Mouse (Mus musculus): Measurements from ENCODE around the gene Zfp629.
"Not testable (repeated sequence)": the region's sequence is repeated elsewhere in the genome, so short reads cannot be mapped to it uniquely, and the experiment has no call there.

The Zfp629 gene

GRCm38 (mm10) chr7:127614891-127615843 is at the start of gene Zfp629:
Gene Zfp629 (minus strand): TSS chr7:127615797.
- DNase-seq (ENCODE audit: low spot score in 2 of 2) = peak; percentile 83 to 84

DNA sequence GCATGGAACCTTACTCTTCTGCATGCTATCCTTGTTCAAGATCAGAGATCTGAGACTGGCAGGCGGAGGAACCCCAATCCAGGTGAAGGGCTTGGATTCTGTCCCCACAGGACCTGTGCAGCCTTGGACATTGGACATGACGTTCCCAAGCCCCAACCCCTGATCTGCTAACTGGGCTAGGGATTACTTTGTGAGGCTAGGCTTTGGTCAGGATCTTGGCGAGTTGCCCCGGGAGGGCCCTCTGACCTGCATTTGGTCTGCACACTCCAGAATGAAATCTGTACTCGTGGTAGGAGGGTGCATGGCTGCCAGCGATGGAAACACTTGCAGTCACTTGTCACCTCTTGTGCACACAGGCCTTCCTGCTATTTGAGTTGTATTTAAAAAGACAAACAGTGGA is 47.3 kb upstream of the Zfp629 start:
- DNase-seq (ENCODE audit: low spot score in 2 of 2) = no peak

GRCm38 (mm10) chr7:127661833-127662232 is 46.2 kb upstream of the Zfp629 start:
- DNase-seq (ENCODE audit: low spot score in 2 of 2) = no peak

- no peak for DNase-seq (ENCODE audit: low spot score in 2 of 2)
These were observed 45.3 kb upstream of the Zfp629 start for GRCm38 (mm10) chr7:127660882-127661281.

DNA sequence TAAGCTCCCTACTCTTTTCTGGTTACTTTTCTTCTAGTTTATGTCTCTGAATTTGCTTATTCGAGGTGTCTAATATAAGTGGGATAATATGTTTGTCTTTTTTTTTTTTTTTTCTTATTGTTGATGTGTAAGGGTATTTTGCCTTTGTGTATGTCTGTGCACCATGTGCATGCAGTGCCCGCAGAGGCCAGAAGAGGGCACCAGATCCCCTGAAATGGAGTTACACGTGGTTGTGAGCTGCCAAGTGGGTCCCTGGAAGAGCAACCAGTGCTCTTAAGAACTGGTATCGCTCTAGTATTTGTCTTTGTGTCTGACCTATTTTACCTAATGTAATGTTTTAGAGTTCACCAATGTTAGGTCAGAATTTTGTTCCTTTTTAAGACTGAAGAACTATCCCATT is 41.3 kb upstream of the Zfp629 start:
- DNase-seq (ENCODE audit: low spot score in 2 of 2) = peak in 1 of 2 experiments; percentile 7

DNA sequence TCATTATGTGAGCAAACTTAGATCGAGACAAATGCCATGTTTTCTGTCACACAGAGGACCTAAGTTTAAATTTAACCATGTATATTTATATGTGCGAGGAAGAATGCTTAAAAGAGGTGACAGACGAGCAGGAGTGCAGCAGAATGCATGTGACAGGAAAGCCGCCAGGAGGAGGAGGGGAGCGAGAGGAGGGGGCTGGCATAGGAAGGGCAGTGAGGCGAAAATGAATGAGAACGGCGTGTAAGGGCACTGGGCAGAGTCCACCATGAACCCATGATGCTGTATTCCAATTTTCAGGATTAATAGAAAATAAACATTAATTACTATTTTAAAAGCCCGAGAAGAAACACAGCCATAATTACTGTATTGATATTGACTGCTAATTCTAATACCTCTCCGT is 38.7 kb upstream of the Zfp629 start:
- no peak for DNase-seq (ENCODE audit: low spot score in 2 of 2)

DNA sequence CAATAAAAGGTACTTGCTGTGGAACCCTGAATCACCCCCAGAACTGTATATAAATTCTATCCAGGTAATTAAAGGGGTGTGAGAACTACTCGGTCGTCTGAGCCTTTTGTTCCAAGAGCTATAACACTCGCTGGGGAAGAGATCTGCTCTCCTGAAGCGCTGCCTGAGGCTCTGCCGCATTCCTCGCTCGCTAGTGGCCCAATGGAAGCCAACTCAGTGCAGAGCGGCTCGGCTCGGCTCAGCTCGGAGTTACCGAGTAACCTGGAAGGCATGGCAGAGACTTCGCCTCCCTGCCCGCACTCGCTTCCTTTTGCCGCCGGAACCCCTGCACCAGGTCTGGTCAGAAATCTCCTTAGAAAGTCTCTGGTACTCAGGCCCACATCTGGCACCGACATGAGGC is 36.5 kb upstream of the Zfp629 start:
- DNase-seq (ENCODE audit: low spot score in 2 of 2) = no peak

DNA sequence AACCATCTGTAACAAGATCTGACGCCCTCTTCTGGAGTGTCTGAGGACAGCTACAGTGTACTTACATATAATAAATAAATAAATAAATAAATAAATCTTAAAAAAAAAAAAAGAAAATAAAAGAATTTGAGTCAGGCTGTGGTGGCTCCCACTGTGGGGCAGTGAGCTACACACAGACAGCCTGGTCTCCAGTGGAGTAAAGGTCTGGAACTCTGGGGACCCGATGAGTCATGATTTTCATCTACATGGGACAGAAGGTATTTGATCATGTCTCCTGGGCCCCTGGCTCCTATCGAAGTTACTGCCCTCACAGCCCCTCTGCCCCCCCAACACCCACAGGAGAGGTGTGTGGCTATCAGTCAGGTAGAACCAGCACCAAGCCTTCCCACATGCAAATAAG is 36.0 kb upstream of the Zfp629 start:
- DNase-seq (ENCODE audit: low spot score in 2 of 2) = no peak

- no peak for DNase-seq (ENCODE audit: low spot score in 2 of 2)
These were observed 33.6 kb upstream of the Zfp629 start for GRCm38 (mm10) chr7:127649206-127649605.

DNA sequence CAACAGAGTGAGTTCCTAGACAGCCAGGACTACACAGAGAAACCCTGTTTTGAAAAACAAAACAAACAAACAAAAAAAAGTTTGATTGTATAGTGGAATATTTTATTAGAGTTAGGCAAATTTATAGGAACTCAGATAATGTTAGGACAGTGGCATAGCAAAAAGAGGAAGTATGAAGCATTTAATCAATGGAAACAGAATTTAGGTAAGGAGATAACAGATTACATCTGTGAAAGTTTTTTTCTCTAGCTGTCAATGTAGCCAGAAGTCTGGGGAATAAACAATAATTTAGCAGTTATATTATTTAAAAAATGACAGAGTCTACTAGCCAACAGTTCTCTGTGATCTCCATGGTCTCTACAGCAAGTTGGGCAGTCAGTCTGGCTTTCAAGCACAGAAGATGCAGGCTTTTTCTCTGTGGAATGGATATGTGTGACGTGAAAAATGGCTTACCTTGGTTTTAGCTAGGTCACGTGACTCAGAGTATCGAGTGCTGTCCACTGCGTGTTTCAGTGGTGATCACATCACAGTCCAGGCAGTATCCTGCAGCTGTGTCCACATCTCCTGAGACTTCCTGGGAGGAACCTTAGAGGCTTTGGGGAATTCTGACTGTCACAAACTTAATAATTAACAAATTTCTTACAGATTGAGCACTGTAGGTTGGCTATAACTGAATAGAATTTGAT is 33.1 kb upstream of the Zfp629 start:
- DNase-seq (ENCODE audit: low spot score in 2 of 2) = no peak

GRCm38 (mm10) chr7:127647576-127647975 is 32.0 kb upstream of the Zfp629 start:
- not testable (repeated sequence) for DNase-seq (ENCODE audit: low spot score in 2 of 2)

DNA sequence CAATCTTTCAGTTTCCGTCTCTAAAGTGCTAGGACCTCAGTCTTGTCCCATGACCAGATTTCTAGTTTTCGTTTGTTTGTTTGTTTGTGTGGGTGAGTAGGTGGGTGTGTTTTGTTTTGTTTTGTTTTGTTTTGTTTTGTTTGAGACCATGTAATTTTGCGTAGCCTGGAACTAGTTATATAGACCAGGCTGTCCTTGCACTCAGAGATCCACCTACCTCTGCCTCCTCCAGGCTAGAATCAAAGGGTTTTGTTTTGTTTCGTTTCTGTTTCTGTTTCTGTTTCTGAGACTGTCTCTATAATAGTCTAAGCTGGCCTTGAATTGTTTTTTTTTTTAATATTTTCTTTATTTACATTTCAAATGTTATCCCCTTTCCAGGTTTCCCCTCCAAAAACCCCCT is 30.8 kb upstream of the Zfp629 start:
- DNase-seq (ENCODE audit: low spot score in 2 of 2) = no peak

- no peak for DNase-seq (ENCODE audit: low spot score in 2 of 2)
These were observed 26.7 kb upstream of the Zfp629 start for GRCm38 (mm10) chr7:127642254-127642653.

GRCm38 (mm10) chr7:127641260-127641659 is 25.7 kb upstream of the Zfp629 start:
- DNase-seq (ENCODE audit: low spot score in 2 of 2) = peak in 1 of 2 experiments; percentile 16

DNA sequence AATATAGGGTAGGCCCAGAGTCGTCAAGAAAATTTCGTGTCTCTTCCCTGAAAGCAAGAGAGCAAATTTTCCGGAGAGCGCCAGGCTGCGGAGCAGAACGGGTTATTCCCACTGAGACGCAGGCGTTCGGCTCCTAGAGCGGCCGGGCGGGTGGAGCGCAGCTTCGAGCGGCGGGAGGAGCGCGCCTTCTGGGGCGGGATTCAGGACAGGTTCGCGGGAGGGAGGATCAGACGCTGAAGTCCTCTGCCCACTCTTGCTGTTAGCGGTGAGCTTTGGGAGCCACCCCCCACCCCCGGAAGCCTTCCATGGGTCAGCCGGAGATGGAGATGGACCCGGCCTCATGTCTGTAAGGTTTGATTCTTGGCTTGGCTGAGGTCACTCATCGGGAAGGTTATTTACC is 21.4 kb upstream of the Zfp629 start:
- DNase-seq (ENCODE audit: low spot score in 2 of 2) = peak; percentile 63 to 69

- no peak for DNase-seq (ENCODE audit: low spot score in 2 of 2)
These were observed 15.8 kb upstream of the Zfp629 start for GRCm38 (mm10) chr7:127631416-127631815.

GRCm38 (mm10) chr7:127628646-127629045 is 13.0 kb upstream of the Zfp629 start:
- DNase-seq (ENCODE audit: low spot score in 2 of 2) = no peak

GRCm38 (mm10) chr7:127626471-127626870 is 10.9 kb upstream of the Zfp629 start:
- no peak for DNase-seq (ENCODE audit: low spot score in 2 of 2)

DNA sequence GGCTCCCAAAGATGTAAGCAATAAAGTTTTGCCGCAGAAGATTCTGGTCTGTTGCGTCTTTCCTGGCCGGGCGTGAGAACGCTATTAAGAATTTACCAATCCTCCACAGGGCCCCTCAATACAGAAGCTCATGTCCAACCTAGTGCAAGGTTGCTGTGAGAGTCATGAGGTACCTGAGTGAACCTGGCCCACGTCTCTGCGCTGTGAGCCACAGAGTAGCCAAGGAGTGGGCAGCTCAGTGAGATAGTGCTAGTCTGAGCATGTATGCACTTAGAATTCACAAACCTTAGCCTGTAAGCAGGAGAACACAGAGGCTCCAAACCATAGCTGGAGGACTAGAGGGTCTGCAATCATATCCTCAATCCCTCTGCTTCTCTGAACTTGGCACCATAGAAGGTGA is 10.4 kb upstream of the Zfp629 start:
- DNase-seq (ENCODE audit: low spot score in 2 of 2) = no peak

- DNase-seq (ENCODE audit: low spot score in 2 of 2) = not testable (repeated sequence)
These were observed 2.8 kb upstream of the Zfp629 start for GRCm38 (mm10) chr7:127618402-127618801.

DNA sequence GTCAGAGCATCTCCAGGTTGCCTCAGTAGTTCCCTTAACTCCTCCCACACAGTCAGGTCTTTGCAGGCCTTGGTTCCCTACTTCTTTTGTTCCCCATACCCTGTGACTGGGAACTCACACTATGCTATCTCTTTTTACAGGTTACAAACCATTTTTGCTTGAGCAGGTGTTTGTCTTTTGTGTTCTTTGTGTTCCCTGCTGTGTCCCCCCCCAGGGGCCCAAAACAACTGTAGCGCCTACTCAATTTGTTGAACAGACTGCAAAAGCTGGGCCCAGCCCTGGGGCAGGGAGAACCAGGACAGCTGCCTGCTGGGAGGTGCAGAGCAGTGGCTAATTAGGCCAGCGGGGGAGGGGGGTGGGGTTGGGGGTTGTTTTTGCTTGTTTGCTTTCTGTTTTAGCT is 2.4 kb upstream of the Zfp629 start:
- no peak for DNase-seq (ENCODE audit: low spot score in 2 of 2)

DNA sequence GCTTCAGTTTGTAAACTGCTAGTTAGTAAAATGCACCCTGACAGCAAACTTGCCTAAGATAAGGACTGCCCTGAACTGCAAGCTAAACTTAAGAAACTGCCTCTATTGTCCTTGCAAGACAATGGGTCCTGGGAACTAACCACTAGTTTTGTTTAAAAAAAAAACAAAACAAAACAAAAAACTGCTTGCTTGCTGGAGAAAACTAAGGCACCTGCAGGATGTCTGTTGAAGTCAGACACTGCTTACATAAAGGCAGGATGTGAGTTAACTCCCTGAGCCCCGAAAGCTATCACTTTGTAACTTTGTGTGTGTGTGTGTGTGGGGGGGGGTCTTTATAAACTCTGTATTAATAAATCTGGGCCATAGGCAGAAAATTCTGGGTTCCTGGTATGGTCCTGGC is 1.3 kb upstream of the Zfp629 start:
- DNase-seq (ENCODE audit: low spot score in 2 of 2) = no peak

DNA sequence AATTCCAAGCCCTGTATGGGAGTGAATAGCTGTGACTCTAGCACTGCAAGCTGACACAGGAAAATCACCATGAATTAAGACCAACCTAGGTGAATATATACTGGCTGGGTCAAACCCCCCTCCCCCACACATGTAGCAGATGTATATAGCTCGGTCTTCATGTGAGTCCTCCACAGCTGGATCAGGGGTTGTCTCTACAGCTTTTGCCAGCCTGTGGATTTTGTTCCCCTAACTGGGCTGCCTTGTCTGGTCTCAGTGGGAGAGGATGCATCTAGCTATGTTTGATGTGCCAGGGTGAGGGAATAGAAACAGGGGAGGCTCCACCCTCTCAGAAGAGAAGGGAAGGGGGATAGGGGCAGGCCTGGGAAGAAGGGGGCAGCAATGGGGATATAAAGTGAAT is 739 bp upstream of the Zfp629 start:
- DNase-seq (ENCODE audit: low spot score in 2 of 2) = no peak
